In the genomic region with DNA sequence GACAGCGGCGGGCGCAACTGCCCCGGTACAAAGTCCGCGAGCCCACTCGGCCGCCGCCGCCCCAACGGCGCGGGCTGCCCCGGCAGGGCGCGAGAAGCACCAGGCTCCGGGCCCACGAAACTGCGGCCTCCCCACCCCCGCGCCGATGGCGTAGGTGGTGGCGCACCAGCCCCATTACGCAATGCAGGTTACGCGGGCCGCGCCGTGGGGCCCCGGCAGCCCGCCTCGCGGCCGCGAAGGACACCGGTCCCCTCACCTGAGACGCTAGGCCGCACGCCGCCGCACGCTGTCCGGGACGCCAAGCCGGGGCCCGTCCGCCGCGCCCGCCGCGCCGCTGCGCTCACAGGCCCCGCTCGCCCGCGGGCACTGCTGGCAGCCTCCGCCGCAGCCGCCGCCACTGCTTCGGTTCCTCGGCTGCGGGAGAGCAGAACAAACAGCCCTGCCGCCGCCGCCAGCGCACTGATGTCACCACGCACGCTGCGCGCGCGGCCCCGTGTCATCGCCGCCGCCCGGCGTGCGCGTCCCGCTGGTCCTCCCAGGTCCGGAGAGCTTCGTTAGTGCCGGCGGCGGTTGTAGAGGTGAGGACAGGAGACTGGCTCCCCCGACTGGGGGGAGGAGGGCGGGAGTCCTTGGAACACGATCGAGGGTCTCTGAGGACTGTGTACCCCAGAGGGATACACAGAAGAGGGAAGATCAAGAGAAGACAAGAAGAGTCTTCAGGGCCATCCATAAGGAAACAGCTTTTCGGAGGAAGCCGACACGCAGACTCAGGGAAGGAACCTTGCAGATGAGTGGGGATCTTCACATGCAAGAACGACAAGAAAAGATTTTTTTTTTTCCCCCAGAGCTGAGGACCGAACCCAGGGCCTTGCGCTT, we compare ENCODE assay signal across 8 mouse cellular contexts. TPM values are rescaled to one million over a fixed set of nuclear protein-coding genes. Genes with fewer than 3 reads are reported as not detected.
DNase-seq lines count a peak whose midpoint lies in the region; ATAC-seq and TF ChIP-seq lines count a peak whose summit lies in the region.

TSS of gene Brd4 (minus strand) at position 461 of the 876 bp plus-strand sequence.

- peak; percentile 85 for DNase-seq in c-Kit-negative CD71-positive TER-119-positive erythroid progenitor cells, embryonic 14.5 days (ENCODE audit: low read depth, low spot score)
- peak; percentile 94 for DNase-seq in forebrain, embryonic 10.5 days (ENCODE audit: extremely low spot score, low spot score)
- DNase-seq in kidney, postnatal 25 days, result peak; percentile 88 to 95
- peak; percentile 78 to 80 (median 80) for DNase-seq in liver, embryonic 14.5 days (ENCODE audit: low read depth in 3 of 3, low spot score in 3 of 3)
- DNase-seq in neural tube, embryonic 11.5 days (ENCODE audit: low spot score), result peak; percentile 96
- peak; percentile 93 for DNase-seq in stomach, postnatal 0 days (ENCODE audit: low spot score)

- under 1% methylated on average over 100 of the region's 100 CpGs for WGBS in forebrain, embryonic 10.5 days
- WGBS in heart, embryonic 15.5 days, result under 1% methylated on average over 85 of the region's 100 CpGs
- 1% methylated on average over 87 of the region's 100 CpGs for WGBS in liver, embryonic 14.5 days (ENCODE audit: insufficient replicate concordance)
- WGBS in neural tube, embryonic 11.5 days, result under 1% methylated on average over 90 of the region's 100 CpGs
- 1% methylated on average over 70 of the region's 100 CpGs for WGBS in stomach, postnatal 0 days

- H3K9ac ChIP-seq in heart, embryonic 15.5 days, result peak within 1 kb of the TSS; percentile 100
- peak within 1 kb of the TSS; percentile 97 for H3K9ac ChIP-seq in liver, embryonic 14.5 days (replicated peaks)
- H3K9ac ChIP-seq in neural tube, embryonic 11.5 days (ENCODE audit: low read length), result peak within 1 kb of the TSS; percentile 91
- peak within 1 kb of the TSS; percentile 97 for H3K9ac ChIP-seq in stomach, postnatal 0 days (ENCODE audit: low read length)

- H3K27ac ChIP-seq in forebrain, embryonic 10.5 days, result peak within 1 kb of the TSS; percentile 99
- H3K27ac ChIP-seq in heart, embryonic 15.5 days, result peak within 1 kb of the TSS; percentile 100
- H3K27ac ChIP-seq in liver, embryonic 14.5 days, result peak within 1 kb of the TSS; percentile 97
- H3K27ac ChIP-seq in neural tube, embryonic 11.5 days (ENCODE audit: low read depth, low read length), result peak within 1 kb of the TSS; percentile 99
- peak within 1 kb of the TSS; percentile 100 for H3K27ac ChIP-seq in stomach, postnatal 0 days (replicated peaks)

- H3K9me3 ChIP-seq in forebrain, embryonic 10.5 days, result no peaks in the 10 kb centered on the region
- no peaks in the 10 kb centered on the region for H3K9me3 ChIP-seq in heart, embryonic 15.5 days (replicated peaks)
- H3K9me3 ChIP-seq in liver, embryonic 14.5 days (ENCODE audit: control insufficient read depth, low read length), result no peaks in the 10 kb centered on the region
- H3K9me3 ChIP-seq in neural tube, embryonic 11.5 days (ENCODE audit: control insufficient read depth, low read length), result no peaks in the 10 kb centered on the region
- no peaks in the 10 kb centered on the region for H3K9me3 ChIP-seq in stomach, postnatal 0 days (ENCODE audit: control insufficient read depth, low read length)

- no peak for TF ChIP-seq CTCF in liver, embryonic 14.5 days (IDR thresholded peaks at IDR 0.05; ENCODE audit: low read depth)
- peak; percentile 17; the same call in 1 of the 2 replicates for TF ChIP-seq CTCF in stomach, postnatal 0 days (IDR thresholded peaks at IDR 0.05; ENCODE audit: low read depth)

- H3K4me2 ChIP-seq in heart, embryonic 15.5 days, result peak within 1 kb of the TSS; percentile 85
- peak within 1 kb of the TSS; percentile 91 for H3K4me2 ChIP-seq in liver, embryonic 14.5 days (ENCODE audit: low read depth)
- H3K4me2 ChIP-seq in neural tube, embryonic 11.5 days (ENCODE audit: low read depth), result peak within 1 kb of the TSS; percentile 74
- H3K4me2 ChIP-seq in stomach, postnatal 0 days (replicated peaks; ENCODE audit: low read depth), result peak within 1 kb of the TSS; percentile 69

- no peak for TF ChIP-seq EP300 in liver, embryonic 14.5 days (IDR thresholded peaks at IDR 0.05; ENCODE audit: low read depth)
- TF ChIP-seq EP300 in stomach, postnatal 0 days (optimal IDR thresholded peaks at IDR 0.05), result no peak

- peaks cover 37% of the 10 kb centered on the region for H3K4me1 ChIP-seq in forebrain, embryonic 10.5 days
- peaks cover 27% of the 10 kb centered on the region for H3K4me1 ChIP-seq in heart, embryonic 15.5 days (replicated peaks)
- peaks cover 10 to 19% of the 10 kb centered on the region in 2 experiments for H3K4me1 ChIP-seq in liver, embryonic 14.5 days (replicated peaks; ENCODE audit: control insufficient read depth in 2 of 2, insufficient read depth in 2 of 2, low read length in 1 of 2)
- peaks cover 10% of the 10 kb centered on the region for H3K4me1 ChIP-seq in neural tube, embryonic 11.5 days (ENCODE audit: control insufficient read depth, insufficient read depth, low read length)
- no peaks in the 10 kb centered on the region for H3K4me1 ChIP-seq in stomach, postnatal 0 days (replicated peaks; ENCODE audit: control insufficient read depth, insufficient read depth)

- H3K27me3 ChIP-seq in forebrain, embryonic 10.5 days (ENCODE audit: poor library complexity, severe bottlenecking), result no peaks in the 10 kb centered on the region
- H3K27me3 ChIP-seq in heart, embryonic 15.5 days, result no peaks in the 10 kb centered on the region
- H3K27me3 ChIP-seq in liver, embryonic 14.5 days (ENCODE audit: control insufficient read depth, insufficient read depth, low read length), result no peaks in the 10 kb centered on the region
- H3K27me3 ChIP-seq in neural tube, embryonic 11.5 days (ENCODE audit: control insufficient read depth, insufficient read depth, low read length), result no peaks in the 10 kb centered on the region
- H3K27me3 ChIP-seq in stomach, postnatal 0 days (ENCODE audit: control insufficient read depth, insufficient read depth, low read length), result no peaks in the 10 kb centered on the region

- ATAC-seq in CD4-positive, CD25-positive, alpha-beta regulatory T cell, adult 4 months, result peak; percentile 79
- ATAC-seq in heart, embryonic 15.5 days (replicated peaks; ENCODE audit: insufficient number of reproducible peaks, insufficient read depth, low FRiP score, low read depth), result peak; percentile 91
- ATAC-seq in liver, embryonic 14.5 days (ENCODE audit: insufficient read depth), result peak; percentile 90
- peak; percentile 89 for ATAC-seq in neural tube, embryonic 11.5 days (ENCODE audit: insufficient read depth, low FRiP score, low TSS enrichment)
- peak; percentile 90 for ATAC-seq in stomach, postnatal 0 days (ENCODE audit: low FRiP score, low TSS enrichment)

- H3K36me3 ChIP-seq in forebrain, embryonic 10.5 days (replicated peaks), result peaks cover 7% of the 10 kb centered on the region
- H3K36me3 ChIP-seq in heart, embryonic 15.5 days, result no peaks in the 10 kb centered on the region
- H3K36me3 ChIP-seq in liver, embryonic 14.5 days (replicated peaks; ENCODE audit: control insufficient read depth, insufficient read depth, low read depth), result no peaks in the 10 kb centered on the region
- H3K36me3 ChIP-seq in neural tube, embryonic 11.5 days (ENCODE audit: control insufficient read depth, insufficient read depth, low read length), result no peaks in the 10 kb centered on the region
- no peaks in the 10 kb centered on the region for H3K36me3 ChIP-seq in stomach, postnatal 0 days (ENCODE audit: control insufficient read depth, insufficient read depth, low read length)

- peak within 1 kb of the TSS; percentile 98 for H3K4me3 ChIP-seq in forebrain, embryonic 10.5 days
- H3K4me3 ChIP-seq in heart, embryonic 15.5 days, result peak within 1 kb of the TSS; percentile 98
- peak within 1 kb of the TSS; percentile 98 to 99 for H3K4me3 ChIP-seq in liver, embryonic 14.5 days (ENCODE audit: insufficient read depth in 1 of 2, low read depth in 2 of 2, low read length in 2 of 2)
- H3K4me3 ChIP-seq in neural tube, embryonic 11.5 days (ENCODE audit: low read depth, low read length), result peak within 1 kb of the TSS; percentile 97
- H3K4me3 ChIP-seq in stomach, postnatal 0 days (ENCODE audit: low read depth, low read length), result peak within 1 kb of the TSS; percentile 97

RNA-seq across cellular contexts. Expression of gene Brd4, which starts in this region (rescaled TPM):
- polyA plus RNA-seq in CD4-positive, CD25-positive, alpha-beta regulatory T cell, adult 4 months (2017; shearing (Covaris generic)), result 10 to 100 TPM; 60.5 to 81.2 TPM
- 112 and 113 TPM in 2 replicates for polyA plus RNA-seq in forebrain, embryonic 10.5 days (2016; fragmentation: Nextera tagmentation; extraction: Ambion mirVana)
- 48.8 and 66.7 TPM in 2 replicates for polyA plus RNA-seq in heart, embryonic 15.5 days (2015; fragmentation: Nextera tagmentation; extraction: Ambion mirVana)
- 11.9 and 15.0 TPM in 2 replicates for polyA plus RNA-seq in liver, embryonic 14.5 days (2012; rRNA removed)
- polyA plus RNA-seq in liver, embryonic 14.5 days (2014; fragmentation: Nextera tagmentation; extraction: Ambion mirVana), result 26.4 and 33.0 TPM in 2 replicates
- polyA plus RNA-seq in neural tube, embryonic 11.5 days (2014; fragmentation: Nextera tagmentation; extraction: Ambion mirVana), result 114 and 115 TPM in 2 replicates
- polyA plus RNA-seq in stomach, postnatal 0 days (2015; fragmentation: Nextera tagmentation; extraction: Ambion mirVana), result 28.6 and 29.9 TPM in 2 replicates

Comparison
In these comparisons a context has a peak if more than half of its experiments do, and no peak if none do; other contexts are left out.
1. Peak in every context shown above with its lines: DNase-seq, ATAC-seq, H3K4me3 ChIP-seq and H3K27ac ChIP-seq.